Mouse (Mus musculus): ENCODE results near the gene Rpl29.

The Rpl29 gene

GRCm38 (mm10) chr9:106473081-106473752, 44.0 kb downstream of the Rpl29 start:
- no peak for DNase-seq

- DNase-seq, result no peak
These were observed 44.5 kb downstream of the Rpl29 start for GRCm38 (mm10) chr9:106473753-106474105.

- peak; percentile 78 for DNase-seq
These were observed 45.2 kb downstream of the Rpl29 start for GRCm38 (mm10) chr9:106474456-106474855.

GRCm38 (mm10) chr9:106475046-106475445, 45.8 kb downstream of the Rpl29 start:
- DNase-seq, result peak; percentile 53

- peak; percentile 2 for DNase-seq
These were observed 46.4 kb downstream of the Rpl29 start, which contains the start of gene Rrp9 for GRCm38 (mm10) chr9:106475663-106476001. Rrp9 (plus strand) TSS chr9:106475963.

GRCm38 (mm10) chr9:106476002-106476923, 47.0 kb downstream of the Rpl29 start:
- DNase-seq, result peak; percentile 71

- peak; percentile 98 for DNase-seq
These were observed 47.8 kb downstream of the Rpl29 start, which contains the start of gene Parp3 for GRCm38 (mm10) chr9:106476924-106477484. Parp3 (minus strand) TSS chr9:106476949.

GRCm38 (mm10) chr9:106477649-106478048, 48.4 kb downstream of the Rpl29 start:
- no peak for DNase-seq

GRCm38 (mm10) chr9:106478101-106478500, 48.8 kb downstream of the Rpl29 start:
- DNase-seq, result no peak

GRCm38 (mm10) chr9:106480541-106480940, 51.3 kb downstream of the Rpl29 start:
- DNase-seq, result no peak

GRCm38 (mm10) chr9:106481075-106481474, 51.8 kb downstream of the Rpl29 start:
- no peak for DNase-seq
